ENCODE assay signal across 12 mouse cellular contexts in the genomic region with DNA sequence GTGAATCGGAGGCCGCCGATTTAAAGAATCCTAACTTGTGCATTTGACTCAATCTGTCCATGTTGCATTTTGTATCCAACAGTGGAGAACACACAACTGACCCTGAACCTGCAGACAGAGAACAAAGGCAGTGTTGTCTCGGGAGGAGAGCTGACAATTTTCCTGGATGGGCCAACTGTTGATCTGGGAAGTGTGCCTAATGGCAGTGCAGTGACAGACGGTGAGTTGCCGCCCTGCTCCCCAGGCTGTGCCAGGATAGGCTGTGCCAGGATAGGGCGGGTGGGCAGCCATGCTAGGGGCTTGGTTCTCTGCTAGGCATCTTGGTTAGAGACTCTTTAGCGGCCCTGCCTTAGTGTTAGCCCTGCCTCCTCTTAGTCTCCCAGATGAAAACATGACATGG. TPM values are rescaled to one million over a fixed set of nuclear protein-coding genes. Genes with fewer than 3 reads are reported as not detected.
DNase-seq lines count a peak whose midpoint lies in the region; ATAC-seq and TF ChIP-seq lines count a peak whose summit lies in the region.
"Had no signal": no experiment of that assay in that cellular context is flagged by ENCODE, and none has a peak within 500 bp of the region (broad histone marks: within the 10 kb centered on the region; RNA-seq: fewer than 3 reads in every experiment).

No protein-coding gene starts in this region.

- H3K27ac ChIP-seq in heart, embryonic 15.5 days = no peak overlapping the region
- H3K27ac ChIP-seq in intestine, postnatal 0 days (ENCODE audit: low read depth, low read length) = no peak overlapping the region
- H3K27ac ChIP-seq: embryonic facial prominence, embryonic 13.5 days; kidney, embryonic 15.5 days; lung, embryonic 15.5 days had no signal

- peaks cover 3% of the 10 kb centered on the region; the same call in 1 of the 2 replicates for H3K36me3 ChIP-seq in heart, embryonic 15.5 days
- H3K36me3 ChIP-seq in intestine, postnatal 0 days (ENCODE audit: control insufficient read depth, insufficient read depth) = peaks cover 19% of the 10 kb centered on the region; the same call in 1 of the 2 replicates

- H3K9ac ChIP-seq in heart, embryonic 15.5 days = no peak overlapping the region
- H3K9ac ChIP-seq in intestine, postnatal 0 days (ENCODE audit: low read depth, low read length) = no peak overlapping the region
- H3K9ac ChIP-seq: embryonic facial prominence, embryonic 13.5 days; kidney, embryonic 15.5 days; lung, embryonic 15.5 days had no signal

- H3K4me3 ChIP-seq in heart, embryonic 15.5 days = no peak overlapping the region
- H3K4me3 ChIP-seq in intestine, postnatal 0 days (ENCODE audit: low read depth, low read length) = no peak overlapping the region
- H3K4me3 ChIP-seq: embryonic facial prominence, embryonic 13.5 days; kidney, embryonic 15.5 days; lung, embryonic 15.5 days had no signal

- 80% methylated on average over 8 of the region's 8 CpGs for WGBS in heart, embryonic 15.5 days
- 92% methylated on average over 8 of the region's 8 CpGs for WGBS in intestine, postnatal 0 days

- no peak overlapping the region for H3K4me2 ChIP-seq in heart, embryonic 15.5 days
- no peak overlapping the region for H3K4me2 ChIP-seq in intestine, postnatal 0 days (replicated peaks; ENCODE audit: low read depth)
- H3K4me2 ChIP-seq: embryonic facial prominence, embryonic 13.5 days; kidney, embryonic 15.5 days; lung, embryonic 15.5 days had no signal

- no peaks in the 10 kb centered on the region for H3K9me3 ChIP-seq in heart, embryonic 15.5 days (replicated peaks)
- no peaks in the 10 kb centered on the region for H3K9me3 ChIP-seq in intestine, postnatal 0 days (ENCODE audit: control insufficient read depth)
- H3K9me3 ChIP-seq: embryonic facial prominence, embryonic 13.5 days; kidney, embryonic 15.5 days; lung, embryonic 15.5 days had no signal

- TF ChIP-seq CTCF in intestine, postnatal 0 days (IDR thresholded peaks at IDR 0.05; ENCODE audit: low read depth) = no peak

- DNase-seq in heart, adult 8-10 months (ENCODE audit: low spot score) = no peak
- DNase-seq in Muller cell, postnatal 12 days (ENCODE audit: inconsistent ontology term) = peak; percentile 76
- DNase-seq in cerebellum, postnatal 10 days = peak; percentile 89 to 92
- peak; percentile 79 for DNase-seq in layer of hippocampus, adult 9-11 months
- no peak for DNase-seq in yolk sac, embryonic 10.5 days (ENCODE audit: low spot score)
- no peak for DNase-seq in left cerebral cortex, adult 18-20 months (ENCODE audit: low spot score in 2 of 2)

- H3K4me1 ChIP-seq in heart, embryonic 15.5 days (replicated peaks) = no peaks in the 10 kb centered on the region
- no peaks in the 10 kb centered on the region for H3K4me1 ChIP-seq in intestine, postnatal 0 days (replicated peaks; ENCODE audit: control insufficient read depth, insufficient read depth, low read length)
- H3K4me1 ChIP-seq: embryonic facial prominence, embryonic 13.5 days; kidney, embryonic 15.5 days; lung, embryonic 15.5 days had no signal

- 0 out of 2 replicates have a peak, but pooled peaks have one; percentile 14 for ATAC-seq in heart, embryonic 15.5 days (replicated peaks; ENCODE audit: insufficient number of reproducible peaks, insufficient read depth, low FRiP score, low read depth)
- no peak for ATAC-seq in intestine, postnatal 0 days
- ATAC-seq: CD4-positive, CD25-positive, alpha-beta regulatory T cell, adult 4 months had no signal

- H3K27me3 ChIP-seq in heart, embryonic 15.5 days = no peaks in the 10 kb centered on the region
- no peaks in the 10 kb centered on the region for H3K27me3 ChIP-seq in intestine, postnatal 0 days (replicated peaks; ENCODE audit: control insufficient read depth, insufficient read depth, low read length)
- H3K27me3 ChIP-seq: embryonic facial prominence, embryonic 13.5 days; kidney, embryonic 15.5 days; lung, embryonic 15.5 days had no signal

RNA-seq across cellular contexts. Expression of a gene that starts 47.1 kb away (rescaled TPM):
- polyA plus RNA-seq in heart, embryonic 15.5 days (2015; fragmentation: Nextera tagmentation; extraction: Ambion mirVana) = 27.5 and 40.4 TPM in 2 replicates
- 10 to 100 TPM; 22.2 to 25.0 (median 24.2) TPM for total RNA-seq in heart, adult 8-10 months (2022)
- polyA plus RNA-seq in intestine, postnatal 0 days (2015; fragmentation: Nextera tagmentation; extraction: Ambion mirVana) = 34.9 and 37.4 TPM in 2 replicates
- total RNA-seq in left cerebral cortex, adult 18-20 months (2021) = 10 to 100 TPM; 37.2 to 43.0 TPM

RNA-seq across cellular contexts. Expression of a gene that starts 58.4 kb away (rescaled TPM):
- 44.4 and 50.2 TPM in 2 replicates for polyA plus RNA-seq in heart, embryonic 15.5 days (2015; fragmentation: Nextera tagmentation; extraction: Ambion mirVana)
- 10 to 100 TPM; 18.5 to 27.0 (median 24.6) TPM for total RNA-seq in heart, adult 8-10 months (2022)
- 22.3 and 24.6 TPM in 2 replicates for polyA plus RNA-seq in intestine, postnatal 0 days (2015; fragmentation: Nextera tagmentation; extraction: Ambion mirVana)
- 10 to 100 TPM; 36.3 to 40.2 TPM for total RNA-seq in left cerebral cortex, adult 18-20 months (2021)

Comparison
In these comparisons a context has a peak if more than half of its experiments do, and no peak if none do; other contexts are left out.
1. DNase-seq: peak in Muller cell, postnatal 12 days (single experiment), cerebellum, postnatal 10 days (2 of 2) and layer of hippocampus, adult 9-11 months (single experiment); none in heart, adult 8-10 months (single experiment), yolk sac, embryonic 10.5 days (single experiment) and left cerebral cortex, adult 18-20 months (0 of 2).